Mouse (Mus musculus) erythroblast, embryonic 14.5 days (primary cell): ENCODE measurements at regions not wholly inside any gene's neighbourhood (a gene's known extent, or its start where the extent isn't known, plus 50 kb on each side); places are given as distances from the start of the nearest gene placed in this dataset.

Experiments used
- GATA1 ChIP-seq: IDR thresholded peaks from 2 replicates; pipeline ENCODE4 v1.6.1; 2012; ENCODE audit warnings: low read length, inconsistent platforms, mixed read lengths
- TAL1 ChIP-seq: IDR thresholded peaks from 3 replicates; pipeline ENCODE4 v1.6.1; 2012; ENCODE audit warnings: low read length, inconsistent platforms, mixed read lengths

DNA sequence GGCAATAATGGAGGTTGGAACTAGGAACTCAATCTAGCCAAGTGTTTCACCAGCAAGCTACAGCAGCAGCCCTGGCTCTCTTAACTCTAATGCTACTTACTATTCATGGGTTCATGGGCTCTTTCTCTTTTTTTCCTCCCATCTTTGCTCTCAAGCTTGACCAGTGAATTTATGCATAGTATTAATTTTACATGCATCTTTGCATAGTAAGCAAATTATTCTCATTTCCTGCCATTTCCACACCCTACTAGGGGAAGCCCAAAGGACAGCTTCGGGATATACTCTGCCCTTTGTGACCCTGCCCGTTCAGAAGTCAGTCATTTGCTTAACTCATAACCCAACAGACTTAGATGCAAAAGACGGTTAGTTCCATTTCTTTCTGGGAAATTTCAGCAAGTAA, 153.2 kb downstream of the Qrsl1 start:
- TF ChIP-seq TAL1 (no peak), GATA1 (no peak)
